Mouse (Mus musculus) forebrain, embryonic 16.5 days (tissue): ENCODE measurements around the gene Diaph2. TPM values are rescaled to one million over a fixed set of nuclear protein-coding genes. Genes with fewer than 3 reads are reported as not detected.
"Not testable (repeated sequence)": the region's sequence is repeated elsewhere in the genome, so short reads cannot be mapped to it uniquely, and the experiment has no call there.

Source experiments
- ATAC-seq: fragments of 200-750 bp; cut with Nextera tagmentation; 2 replicates; pipeline ENCODE4 v1.8.0; 2017; ENCODE audit warnings: mild to moderate bottlenecking, moderate library complexity
- H3K27ac ChIP-seq: fragments of 300-500 bp; sonication (generic); 2 replicates; pipeline ENCODE4 v1.5.1; 2014; ENCODE audit warnings: low read length, control low read depth
- H3K27me3 ChIP-seq: fragments of 300-500 bp; sonication (generic); replicated peaks from 2 replicates; pipeline ENCODE4 v1.6.1; 2014; ENCODE audit warnings: low read length; ENCODE audit not compliant: control insufficient read depth, insufficient read depth
- H3K36me3 ChIP-seq: fragments of 300-500 bp; sonication (generic); 2 replicates; pipeline ENCODE4 v1.6.1; 2014; ENCODE audit not compliant: control insufficient read depth, insufficient read depth
- H3K4me1 ChIP-seq: fragments of 300-500 bp; sonication (generic); replicated peaks from 2 replicates; pipeline ENCODE4 v1.6.1; 2014; ENCODE audit warnings: low read length; ENCODE audit not compliant: control insufficient read depth, insufficient read depth
- H3K4me2 ChIP-seq: fragments of 300-500 bp; sonication (generic); 2 replicates; pipeline ENCODE4 v1.6.1; 2014; ENCODE audit warnings: mild to moderate bottlenecking, low read length, control low read depth
- H3K4me3 ChIP-seq: fragments of 300-500 bp; sonication (generic); replicated peaks from 2 replicates; pipeline ENCODE4 v1.5.1; 2014; ENCODE audit warnings: mild to moderate bottlenecking, low read length, control low read depth
- H3K9ac ChIP-seq: fragments of 300-500 bp; sonication (generic); replicated peaks from 2 replicates; pipeline ENCODE4 v1.6.1; 2014; ENCODE audit warnings: low read depth, low read length, control low read depth
- H3K9me3 ChIP-seq: fragments of 300-500 bp; sonication (generic); 2 replicates; pipeline ENCODE4 v1.6.1; 2016; ENCODE audit warnings: low read length; ENCODE audit not compliant: control insufficient read depth
- WGBS: fragments of 180-500 bp; shearing (Covaris S2); extraction: QIAGEN DNeasy Blood & Tissue Kit; methylation state at CpG from one replicate; pipeline ENCODE4 v1.1.7; 2014; 5-methylcytosine and 5-hydroxymethylcytosine counted together
- polyA plus RNA-seq: library from polyadenylated mRNA; unstranded; fragments of >200 nt; fragmentation: Nextera tagmentation; extraction: Ambion mirVana; gene quantifications from 2 replicates; pipeline ENCODE4 v1.2.1, GENCODE M21; 2015

The Diaph2 gene
- polyA plus RNA-seq, 1 experiment from 2014 or later, result 5.3 TPM

DNA sequence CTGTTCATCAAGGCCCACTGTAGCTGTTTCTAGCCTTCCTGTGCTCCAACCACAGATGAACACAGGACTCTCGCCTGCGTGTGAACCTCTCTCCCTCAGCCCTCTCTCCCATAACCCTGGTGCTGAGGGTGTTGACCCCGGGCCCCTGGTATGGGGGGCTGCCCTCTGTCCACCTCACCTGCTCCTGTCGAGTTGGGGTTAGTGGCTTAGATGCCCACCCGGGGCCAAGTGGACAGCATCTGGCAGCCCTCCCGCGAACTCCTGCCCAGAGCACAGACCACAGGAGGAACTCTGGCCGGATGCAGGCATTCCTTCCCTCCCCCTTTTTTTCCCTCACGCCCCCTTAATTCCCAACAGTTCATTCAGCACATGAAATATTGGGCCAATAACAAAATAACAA is 537.5 kb downstream of the Diaph2 start:
- 90% methylated on average over 9 of the region's 9 CpGs for WGBS

DNA sequence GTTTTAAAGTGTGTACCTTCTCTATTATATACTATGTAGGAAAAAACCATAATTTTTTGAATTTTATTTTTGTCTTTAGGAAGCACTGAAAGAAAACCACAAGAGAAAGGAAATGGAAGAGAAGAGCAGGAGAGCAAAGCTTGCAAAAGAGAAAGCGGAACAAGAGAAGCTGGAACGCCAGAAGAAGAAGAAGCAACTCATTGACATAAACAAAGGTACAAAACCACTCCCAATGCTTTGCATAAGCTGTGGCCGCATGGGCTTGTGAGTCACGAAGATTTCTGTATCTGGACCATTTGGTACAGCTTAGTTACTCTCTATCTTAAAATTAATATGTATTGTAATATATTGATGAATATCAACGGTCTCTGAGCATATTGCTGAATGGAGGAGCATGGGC is 540.2 kb downstream of the Diaph2 start:
- no peak for ATAC-seq
- H3K4me1 ChIP-seq, result no peaks in the 10 kb centered on the region
- no peak overlapping the region for H3K4me2 ChIP-seq
- H3K27ac ChIP-seq, result no peak overlapping the region
- H3K9me3 ChIP-seq, result no peaks in the 10 kb centered on the region
- H3K4me3 ChIP-seq, result no peak overlapping the region
- H3K9ac ChIP-seq, result no peak overlapping the region
- no peaks in the 10 kb centered on the region for H3K27me3 ChIP-seq
- 88% methylated on average over 5 of the region's 5 CpGs for WGBS
- H3K36me3 ChIP-seq, result no peaks in the 10 kb centered on the region

More for the DNA sequence above, 537.5 kb downstream of the Diaph2 start:
- no peak overlapping the region for H3K9ac ChIP-seq
- no peak overlapping the region for H3K4me3 ChIP-seq
- H3K36me3 ChIP-seq, result no peaks in the 10 kb centered on the region
- no peaks in the 10 kb centered on the region for H3K27me3 ChIP-seq
- no peaks in the 10 kb centered on the region for H3K4me1 ChIP-seq
- H3K4me2 ChIP-seq, result no peak overlapping the region
- H3K27ac ChIP-seq, result no peak overlapping the region
- ATAC-seq, result no peak
- H3K9me3 ChIP-seq, result no peaks in the 10 kb centered on the region

DNA sequence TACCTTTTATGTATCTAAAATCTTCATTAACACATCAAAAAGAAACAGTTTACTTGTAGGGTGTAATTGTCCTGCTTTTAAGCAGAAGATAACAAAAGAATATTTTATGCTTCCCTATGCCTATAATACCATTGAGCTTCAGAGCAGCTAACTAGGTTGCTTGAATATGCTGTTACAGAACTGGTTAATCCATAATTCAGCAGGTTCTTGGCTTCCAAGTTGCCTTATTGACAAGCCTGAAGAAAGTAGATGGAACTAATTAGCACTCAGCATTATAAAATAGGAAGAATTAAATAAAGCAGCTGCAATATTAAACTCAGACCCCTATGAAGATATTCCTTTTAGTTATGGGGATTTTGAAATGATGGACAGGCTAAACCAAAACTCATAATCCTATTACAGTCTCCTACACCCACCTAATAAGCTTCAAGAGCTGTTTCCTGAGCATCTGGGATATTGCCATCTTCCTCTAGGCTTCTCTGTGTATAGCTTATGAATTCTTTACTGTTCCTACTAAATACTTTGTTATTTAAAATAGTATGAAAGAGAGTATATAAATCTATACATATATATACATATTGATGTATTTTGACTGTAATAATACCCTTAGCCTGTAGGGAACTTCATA is 601.4 kb downstream of the Diaph2 start:
- Histone ChIP-seq H3K9ac (no peak overlapping the region), H3K4me3 (no peak overlapping the region), H3K4me1 (no peaks in the 10 kb centered on the region; the same call in 1 of the 2 replicates), H3K27me3 (no peaks in the 10 kb centered on the region), H3K27ac (no peak overlapping the region), H3K4me2 (no peak overlapping the region), H3K9me3 (no peaks in the 10 kb centered on the region), H3K36me3 (no peaks in the 10 kb centered on the region)
- peak; percentile 58; the same call in 1 of the 2 replicates for ATAC-seq

DNA sequence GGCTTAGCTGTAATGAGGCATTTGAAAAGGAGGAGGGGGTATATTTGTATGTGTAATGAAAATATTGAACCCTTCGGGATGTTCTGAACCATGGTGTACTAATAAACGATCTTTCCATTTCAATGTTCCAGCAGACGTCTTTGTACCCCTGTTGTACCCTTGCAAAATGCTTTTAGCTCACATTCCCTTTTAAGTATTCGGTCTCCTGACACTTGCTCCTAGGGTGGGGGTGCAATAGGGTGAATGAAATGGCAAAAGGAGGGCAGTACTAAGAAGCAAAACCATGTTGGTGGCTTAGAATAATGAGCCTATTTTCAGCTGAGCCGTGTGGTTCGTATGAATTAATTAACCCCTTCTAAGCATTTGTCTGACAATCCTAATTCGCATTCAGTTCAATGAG is 601.9 kb downstream of the Diaph2 start:
- no peak overlapping the region for H3K27ac ChIP-seq
- H3K9ac ChIP-seq, result no peak overlapping the region
- H3K36me3 ChIP-seq, result no peaks in the 10 kb centered on the region
- H3K4me2 ChIP-seq, result no peak overlapping the region
- no peak overlapping the region for H3K4me3 ChIP-seq
- WGBS, result 26% methylated on average over 7 of the region's 7 CpGs
- peak; percentile 66; the same call in 1 of the 2 replicates for ATAC-seq
- no peaks in the 10 kb centered on the region for H3K27me3 ChIP-seq
- no peaks in the 10 kb centered on the region; the same call in 1 of the 2 replicates for H3K4me1 ChIP-seq
- no peaks in the 10 kb centered on the region for H3K9me3 ChIP-seq

DNA sequence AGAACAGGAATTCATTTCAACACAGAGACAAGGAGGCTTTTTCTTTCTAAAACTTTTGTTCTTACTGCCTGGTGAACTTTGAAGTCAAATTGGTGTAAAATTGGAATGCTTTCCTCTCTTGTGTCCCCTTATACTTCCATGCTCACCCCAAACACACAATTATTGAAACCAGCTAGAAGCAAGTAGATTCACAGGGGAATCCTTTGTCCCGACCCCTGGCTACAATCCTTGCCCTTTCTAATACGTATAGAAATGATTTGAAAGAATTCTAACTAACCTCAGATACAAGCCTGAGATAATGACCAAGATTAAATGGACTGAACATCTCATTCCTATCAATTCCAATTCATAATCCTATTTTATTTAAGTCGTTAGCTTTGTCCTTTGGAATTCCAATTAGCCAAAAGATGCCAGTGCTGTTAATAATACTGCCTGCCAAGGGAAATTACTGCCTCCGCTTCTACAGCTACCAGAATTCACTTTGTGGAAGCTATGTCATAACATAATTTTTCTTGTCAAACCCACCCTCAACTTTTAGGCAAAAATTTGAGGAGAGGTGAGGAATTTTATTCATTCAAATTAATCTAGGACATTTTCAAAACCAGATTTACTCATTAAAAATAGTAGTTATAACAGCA is 644.1 kb downstream of the Diaph2 start:
- Histone ChIP-seq H3K27me3 (no peaks in the 10 kb centered on the region), H3K9me3 (no peaks in the 10 kb centered on the region), H3K27ac (no peak overlapping the region), H3K36me3 (no peaks in the 10 kb centered on the region), H3K9ac (no peak overlapping the region), H3K4me1 (no peaks in the 10 kb centered on the region), H3K4me2 (no peak overlapping the region), H3K4me3 (no peak overlapping the region)
- 26% methylated on average over 4 of the region's 4 CpGs for WGBS
- ATAC-seq, result no peak

DNA sequence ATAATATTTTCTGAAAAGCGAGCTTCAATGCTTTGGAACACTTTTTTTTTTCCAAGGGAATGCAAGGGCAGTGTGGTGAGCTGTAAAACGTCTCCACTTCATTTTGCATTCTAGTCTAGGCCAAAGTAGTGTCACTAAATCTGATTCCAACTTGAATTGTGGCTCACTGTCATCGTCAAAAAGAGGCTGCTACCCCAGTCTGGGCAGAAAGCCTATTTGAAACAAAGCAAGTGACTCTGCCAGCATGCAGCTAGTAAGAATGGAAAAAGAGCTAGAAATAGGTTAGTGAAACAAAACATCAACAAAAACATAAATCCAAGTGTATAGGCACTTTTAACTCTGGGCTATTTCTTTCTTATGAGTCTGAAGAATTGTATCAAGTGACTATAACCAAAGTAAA is 653.7 kb downstream of the Diaph2 start:
- no peaks in the 10 kb centered on the region for H3K27me3 ChIP-seq
- no peaks in the 10 kb centered on the region for H3K9me3 ChIP-seq
- H3K9ac ChIP-seq, result no peak overlapping the region
- no peaks in the 10 kb centered on the region for H3K4me1 ChIP-seq
- ATAC-seq, result no peak
- no peak overlapping the region for H3K4me2 ChIP-seq
- 25% methylated on average over 3 of the region's 3 CpGs for WGBS
- H3K27ac ChIP-seq, result no peak overlapping the region
- no peak overlapping the region for H3K4me3 ChIP-seq
- H3K36me3 ChIP-seq, result no peaks in the 10 kb centered on the region

DNA sequence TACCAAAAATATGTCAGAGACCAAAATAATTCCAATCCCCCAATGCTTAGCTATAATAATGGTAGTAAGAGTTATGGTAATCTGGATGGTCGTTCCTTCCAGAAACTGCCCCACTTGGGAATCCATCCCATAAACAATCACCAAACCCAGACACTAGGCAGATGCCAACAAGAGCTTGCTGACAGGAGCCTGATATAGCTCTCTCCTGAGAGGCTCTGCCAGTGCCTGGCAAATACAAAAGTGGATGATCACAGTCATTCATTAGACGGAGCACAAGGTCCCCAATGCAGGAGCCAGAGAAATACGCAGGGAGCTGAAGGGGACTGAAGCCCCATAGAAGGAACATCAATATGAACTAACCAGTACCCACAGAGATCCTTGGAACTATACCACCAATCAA is 657.9 kb downstream of the Diaph2 start:
- H3K4me3 ChIP-seq, H3K27me3 ChIP-seq, H3K9ac ChIP-seq, ATAC-seq, H3K36me3 ChIP-seq, H3K4me1 ChIP-seq, H3K4me2 ChIP-seq, H3K9me3 ChIP-seq, H3K27ac ChIP-seq: not testable (repeated sequence)
- WGBS, result 82% methylated on average over 3 of the region's 3 CpGs

DNA sequence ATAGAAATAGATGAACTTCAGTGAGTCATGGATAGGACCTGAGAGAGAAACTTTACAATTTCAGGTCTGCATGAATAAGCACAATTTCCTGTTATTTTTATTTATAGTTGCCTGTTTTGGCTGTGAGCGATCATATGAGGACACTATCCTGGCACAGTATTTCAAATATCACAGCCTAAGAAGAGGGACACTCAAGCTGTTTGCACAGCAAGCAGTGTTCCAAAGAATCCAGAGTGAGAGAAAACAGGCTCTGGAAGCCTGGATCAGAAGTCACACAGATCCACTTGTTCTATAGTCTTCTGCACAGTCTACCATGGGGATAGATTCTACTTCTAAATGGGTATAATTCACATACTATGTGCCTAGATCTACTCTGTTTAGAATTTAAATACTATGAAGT is 659.4 kb downstream of the Diaph2 start:
- no peaks in the 10 kb centered on the region for H3K27me3 ChIP-seq
- no peak overlapping the region for H3K27ac ChIP-seq
- H3K4me3 ChIP-seq, result no peak overlapping the region
- H3K9ac ChIP-seq, result no peak overlapping the region
- WGBS, result 90% methylated on average over 1 of the region's 1 CpGs
- H3K36me3 ChIP-seq, result no peaks in the 10 kb centered on the region
- no peaks in the 10 kb centered on the region for H3K9me3 ChIP-seq
- H3K4me1 ChIP-seq, result no peaks in the 10 kb centered on the region
- no peak for ATAC-seq
- H3K4me2 ChIP-seq, result no peak overlapping the region

DNA sequence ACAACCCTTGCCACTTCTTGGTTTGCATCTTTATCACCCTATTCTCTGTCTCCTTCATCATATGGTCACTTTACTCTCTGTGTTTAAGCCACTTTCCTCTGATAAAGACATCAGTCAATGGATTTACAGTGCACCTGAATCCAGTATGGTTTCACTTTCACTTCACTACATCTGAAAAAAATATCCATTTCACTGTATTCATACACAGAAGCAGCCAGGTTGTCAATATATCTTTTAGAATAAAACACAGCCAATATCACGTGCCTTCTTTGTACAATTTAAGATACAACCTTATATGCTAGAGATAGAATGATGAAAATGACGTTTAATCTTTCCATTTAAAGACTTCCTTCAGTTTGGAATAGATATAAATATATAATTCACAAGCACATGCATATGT is 673.6 kb downstream of the Diaph2 start:
- Histone ChIP-seq H3K4me3 (no peak overlapping the region), H3K27ac (no peak overlapping the region), H3K27me3 (no peaks in the 10 kb centered on the region), H3K9ac (no peak overlapping the region), H3K4me2 (no peak overlapping the region), H3K4me1 (no peaks in the 10 kb centered on the region), H3K9me3 (no peaks in the 10 kb centered on the region), H3K36me3 (no peaks in the 10 kb centered on the region)
- no peak for ATAC-seq
- 74% methylated on average over 2 of the region's 2 CpGs for WGBS
